Mouse (Mus musculus) liver, embryonic 14.5 days (tissue): ENCODE results near the gene Trim41.

Experiments
- CTCF ChIP-seq: IDR thresholded peaks from 2 replicates; pipeline ENCODE4 v1.5.1; 2016; ENCODE audit warnings: antibody characterized with exemption, low read depth, control low read depth
- EP300 ChIP-seq: IDR thresholded peaks from 2 replicates; pipeline ENCODE4 v1.6.1; 2016; ENCODE audit warnings: antibody characterized with exemption, low read depth

DNA sequence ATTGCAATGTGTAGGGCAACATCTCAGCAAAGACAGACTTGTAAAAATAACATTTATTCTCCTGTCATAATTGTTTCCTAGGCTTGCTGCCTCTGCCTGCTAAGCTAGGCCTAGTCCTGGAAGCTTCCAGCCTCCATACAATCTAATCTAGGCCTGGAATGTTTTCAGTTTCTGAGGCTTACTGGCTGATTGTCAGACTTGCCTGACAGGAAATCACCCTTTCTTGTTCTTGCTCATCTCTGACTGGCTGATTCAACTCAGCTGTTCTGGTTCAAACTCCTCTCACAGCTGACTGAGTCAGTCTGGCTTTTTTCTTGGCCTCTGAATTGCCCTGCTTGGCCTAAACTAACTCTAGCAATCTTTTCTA lies 3.1 kb upstream of the Trim41 start:
- no peak for TF ChIP-seq CTCF
- TF ChIP-seq EP300 = no peak
